Mouse (Mus musculus): ENCODE results near the gene Slc7a1. TPM values are rescaled to one million over a fixed set of nuclear protein-coding genes. Genes with fewer than 3 reads are reported as not detected.

Slc7a1 gene
- polyA plus RNA-seq, 1 experiment from 2014 or later, result 18.4 TPM

- Histone ChIP-seq H3K36me3 (replicated peaks) (peaks cover 7% of the 10 kb centered on the region), H3K27ac (no peak overlapping the region), H3K4me3 (replicated peaks) (no peak overlapping the region), H3K4me2 (no peak overlapping the region), H3K9me3 (peaks cover 7% of the 10 kb centered on the region; the same call in 1 of the 2 replicates), H3K27me3 (no peaks in the 10 kb centered on the region), H3K9ac (no peak overlapping the region), H3K4me1 (no peaks in the 10 kb centered on the region)
- ATAC-seq (ENCODE audit: low FRiP score), result no peak
- 92% methylated on average over 8 of the region's 8 CpGs for WGBS
Measured at GRCm38 (mm10) chr5:148376358-148376757, 23.3 kb downstream of the Slc7a1 start.

GRCm38 (mm10) chr5:148375480-148375879, 24.2 kb downstream of the Slc7a1 start:
- no peak overlapping the region for H3K9ac ChIP-seq
- no peak overlapping the region for H3K4me3 ChIP-seq (replicated peaks)
- H3K27ac ChIP-seq, result no peak overlapping the region
- peaks cover 7% of the 10 kb centered on the region for H3K36me3 ChIP-seq (replicated peaks)
- H3K27me3 ChIP-seq, result no peaks in the 10 kb centered on the region
- H3K9me3 ChIP-seq, result peaks cover 7% of the 10 kb centered on the region; the same call in 1 of the 2 replicates
- H3K4me2 ChIP-seq, result no peak overlapping the region
- H3K4me1 ChIP-seq, result no peaks in the 10 kb centered on the region
- 83% methylated on average over 12 of the region's 12 CpGs for WGBS
- no peak for ATAC-seq (ENCODE audit: low FRiP score)

GRCm38 (mm10) chr5:148373092-148373685, 26.5 kb downstream of the Slc7a1 start:
- ATAC-seq (ENCODE audit: low FRiP score), result no peak
- Histone ChIP-seq H3K9ac (no peak overlapping the region), H3K4me2 (no peak overlapping the region)

GRCm38 (mm10) chr5:148372005-148372917, 27.4 kb downstream of the Slc7a1 start:
- Histone ChIP-seq H3K9me3 (peaks cover 13% of the 10 kb centered on the region; the same call in 1 of the 2 replicates), H3K36me3 (replicated peaks) (peaks cover 7% of the 10 kb centered on the region), H3K9ac (no peak overlapping the region), H3K27me3 (no peaks in the 10 kb centered on the region), H3K4me1 (no peaks in the 10 kb centered on the region), H3K4me3 (replicated peaks) (no peak overlapping the region), H3K27ac (no peak overlapping the region), H3K4me2 (no peak overlapping the region)
- 89% methylated on average over 12 of the region's 12 CpGs for WGBS
- no peak for ATAC-seq (ENCODE audit: low FRiP score)

More at GRCm38 (mm10) chr5:148373092-148373685, 26.5 kb downstream of the Slc7a1 start:
- no peak overlapping the region for H3K4me3 ChIP-seq (replicated peaks)
- peaks cover 7% of the 10 kb centered on the region for H3K36me3 ChIP-seq (replicated peaks)
- H3K27me3 ChIP-seq, result no peaks in the 10 kb centered on the region
- 90% methylated on average over 9 of the region's 9 CpGs for WGBS
- no peaks in the 10 kb centered on the region for H3K4me1 ChIP-seq
- H3K9me3 ChIP-seq, result peaks cover 13% of the 10 kb centered on the region; the same call in 1 of the 2 replicates
- no peak overlapping the region for H3K27ac ChIP-seq

GRCm38 (mm10) chr5:148371375-148371774, 28.3 kb downstream of the Slc7a1 start:
- Histone ChIP-seq H3K27ac (no peak overlapping the region), H3K4me1 (no peaks in the 10 kb centered on the region), H3K9me3 (peaks cover 8% of the 10 kb centered on the region; the same call in 1 of the 2 replicates), H3K4me2 (no peak overlapping the region), H3K9ac (no peak overlapping the region), H3K27me3 (no peaks in the 10 kb centered on the region), H3K4me3 (replicated peaks) (no peak overlapping the region), H3K36me3 (replicated peaks) (peaks cover 3% of the 10 kb centered on the region)
- ATAC-seq (ENCODE audit: low FRiP score), result no peak
- 94% methylated on average over 9 of the region's 9 CpGs for WGBS

GRCm38 (mm10) chr5:148370624-148371023, 29.1 kb downstream of the Slc7a1 start:
- no peak for ATAC-seq (ENCODE audit: low FRiP score)
- WGBS, result 100% methylated on average over 1 of the region's 1 CpGs

GRCm38 (mm10) chr5:148369178-148369577, 30.5 kb downstream of the Slc7a1 start:
- 91% methylated on average over 3 of the region's 3 CpGs for WGBS
- Histone ChIP-seq H3K27ac (no peak overlapping the region), H3K4me3 (replicated peaks) (no peak overlapping the region), H3K9ac (no peak overlapping the region), H3K4me1 (no peaks in the 10 kb centered on the region), H3K27me3 (no peaks in the 10 kb centered on the region), H3K4me2 (no peak overlapping the region), H3K9me3 (0 out of 2 replicates have a peak, but pooled peaks cover 5% of the 10 kb centered on the region), H3K36me3 (replicated peaks) (no peaks in the 10 kb centered on the region; the same call in 1 of the 2 replicates)
- ATAC-seq (ENCODE audit: low FRiP score), result no peak

More at GRCm38 (mm10) chr5:148370624-148371023, 29.1 kb downstream of the Slc7a1 start:
- H3K4me3 ChIP-seq (replicated peaks), result no peak overlapping the region
- H3K9me3 ChIP-seq, result 0 out of 2 replicates have a peak, but pooled peaks cover 5% of the 10 kb centered on the region
- no peaks in the 10 kb centered on the region; the same call in 1 of the 2 replicates for H3K36me3 ChIP-seq (replicated peaks)
- H3K9ac ChIP-seq, result no peak overlapping the region
- H3K4me2 ChIP-seq, result no peak overlapping the region
- no peak overlapping the region for H3K27ac ChIP-seq
- no peaks in the 10 kb centered on the region for H3K4me1 ChIP-seq
- no peaks in the 10 kb centered on the region for H3K27me3 ChIP-seq

- 92% methylated on average over 3 of the region's 3 CpGs for WGBS
- Histone ChIP-seq H3K9ac (no peak overlapping the region), H3K4me2 (no peak overlapping the region), H3K4me3 (replicated peaks) (no peak overlapping the region), H3K4me1 (no peaks in the 10 kb centered on the region), H3K27me3 (no peaks in the 10 kb centered on the region), H3K36me3 (replicated peaks) (peaks cover 3% of the 10 kb centered on the region; the same call in 1 of the 2 replicates), H3K9me3 (0 out of 2 replicates have a peak, but pooled peaks cover 5% of the 10 kb centered on the region), H3K27ac (no peak overlapping the region)
- ATAC-seq (ENCODE audit: low FRiP score), result no peak
Measured at GRCm38 (mm10) chr5:148367816-148368215, 31.9 kb downstream of the Slc7a1 start.

GRCm38 (mm10) chr5:148366455-148366854, 33.2 kb downstream of the Slc7a1 start:
- WGBS, result 89% methylated on average over 9 of the region's 9 CpGs
- H3K9ac ChIP-seq, result no peak overlapping the region
- no peak overlapping the region for H3K4me3 ChIP-seq (replicated peaks)
- no peak overlapping the region for H3K27ac ChIP-seq
- ATAC-seq (ENCODE audit: low FRiP score), result no peak
- H3K4me1 ChIP-seq, result no peaks in the 10 kb centered on the region
- 0 out of 2 replicates have a peak, but pooled peaks cover 5% of the 10 kb centered on the region for H3K9me3 ChIP-seq
- no peaks in the 10 kb centered on the region for H3K27me3 ChIP-seq
- no peak overlapping the region for H3K4me2 ChIP-seq
- peaks cover 3% of the 10 kb centered on the region; the same call in 1 of the 2 replicates for H3K36me3 ChIP-seq (replicated peaks)

GRCm38 (mm10) chr5:148363441-148364113, 36.1 kb downstream of the Slc7a1 start:
- no peak overlapping the region for H3K9ac ChIP-seq
- no peak overlapping the region for H3K4me2 ChIP-seq
- peaks cover 3% of the 10 kb centered on the region; the same call in 1 of the 2 replicates for H3K36me3 ChIP-seq (replicated peaks)
- no peak overlapping the region for H3K27ac ChIP-seq
- no peak overlapping the region for H3K4me3 ChIP-seq (replicated peaks)
- H3K9me3 ChIP-seq, result no peaks in the 10 kb centered on the region
- no peaks in the 10 kb centered on the region for H3K4me1 ChIP-seq
- no peaks in the 10 kb centered on the region for H3K27me3 ChIP-seq
- ATAC-seq (ENCODE audit: low FRiP score), result no peak
- WGBS, result 89% methylated on average over 22 of the region's 22 CpGs

- ATAC-seq (ENCODE audit: low FRiP score), result no peak
- peaks cover 3% of the 10 kb centered on the region; the same call in 1 of the 2 replicates for H3K36me3 ChIP-seq (replicated peaks)
- no peaks in the 10 kb centered on the region for H3K27me3 ChIP-seq
- H3K9me3 ChIP-seq, result no peaks in the 10 kb centered on the region
- 97% methylated on average over 7 of the region's 7 CpGs for WGBS
- H3K4me1 ChIP-seq, result no peaks in the 10 kb centered on the region
- no peak overlapping the region for H3K27ac ChIP-seq
- no peak overlapping the region for H3K4me2 ChIP-seq
- H3K9ac ChIP-seq, result no peak overlapping the region
- H3K4me3 ChIP-seq (replicated peaks), result no peak overlapping the region
Measured at GRCm38 (mm10) chr5:148362296-148362695, 37.4 kb downstream of the Slc7a1 start.

- no peak overlapping the region for H3K4me2 ChIP-seq
- H3K9me3 ChIP-seq, result no peaks in the 10 kb centered on the region
- H3K9ac ChIP-seq, result no peak overlapping the region
- ATAC-seq (ENCODE audit: low FRiP score), result no peak
- H3K4me3 ChIP-seq (replicated peaks), result no peak overlapping the region
- 77% methylated on average over 3 of the region's 3 CpGs for WGBS
- H3K27ac ChIP-seq, result no peak overlapping the region
- peaks cover 3% of the 10 kb centered on the region; the same call in 1 of the 2 replicates for H3K36me3 ChIP-seq (replicated peaks)
- no peaks in the 10 kb centered on the region for H3K4me1 ChIP-seq
- H3K27me3 ChIP-seq, result no peaks in the 10 kb centered on the region
Measured at GRCm38 (mm10) chr5:148361759-148362010, 38.0 kb downstream of the Slc7a1 start.
